Mouse (Mus musculus): ENCODE data around the gene Pcdh15. TPM values are rescaled to one million over a fixed set of nuclear protein-coding genes. Genes with fewer than 3 reads are reported as not detected.

Pcdh15 gene
- polyA plus RNA-seq, 1 experiment, result 14.9 TPM

DNA sequence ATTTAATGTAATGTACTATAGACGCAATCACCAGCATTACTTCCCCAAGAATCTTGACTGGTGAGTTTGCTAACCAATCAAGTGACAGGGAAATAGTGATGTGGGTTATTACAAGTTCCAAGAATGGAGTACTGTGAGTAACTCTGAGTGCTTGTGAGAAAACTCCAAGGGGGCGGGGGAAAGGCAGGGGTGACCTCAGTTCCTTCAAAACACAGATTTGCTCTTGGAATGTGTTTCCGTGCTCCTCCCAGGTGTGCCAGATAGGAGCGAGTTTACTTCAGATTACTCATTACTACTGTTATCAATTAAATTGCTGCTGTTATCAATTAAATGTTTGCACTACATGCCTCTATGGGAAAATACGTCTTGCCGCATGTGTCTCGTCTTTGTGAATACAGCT lies 634.1 kb downstream of the Pcdh15 start:
- no peak for TF ChIP-seq CTCF (IDR thresholded peaks at IDR 0.05; ENCODE audit: extremely low read depth, insufficient read depth, low read length)
- no peak for TF ChIP-seq POLR2A (IDR thresholded peaks at IDR 0.05; ENCODE audit: extremely low read depth, insufficient read depth, low read length)
- no peaks in the 10 kb centered on the region for H3K4me1 ChIP-seq (ENCODE audit: control insufficient read depth, insufficient read depth, low read length)
- no peak overlapping the region for H3K4me3 ChIP-seq (ENCODE audit: insufficient read depth, low read length)
- H3K27ac ChIP-seq (ENCODE audit: insufficient read depth, low read length), result no peak overlapping the region

GRCm38 (mm10) chr10:73749021-73749420 lies 649.9 kb downstream of the Pcdh15 start:
- H3K4me1 ChIP-seq (ENCODE audit: control insufficient read depth, insufficient read depth, low read length), result no peaks in the 10 kb centered on the region
- H3K27ac ChIP-seq (ENCODE audit: insufficient read depth, low read length), result no peak overlapping the region
- no peak overlapping the region for H3K4me3 ChIP-seq (ENCODE audit: insufficient read depth, low read length)
- no peak for TF ChIP-seq POLR2A (IDR thresholded peaks at IDR 0.05; ENCODE audit: extremely low read depth, insufficient read depth, low read length)
- TF ChIP-seq CTCF (IDR thresholded peaks at IDR 0.05; ENCODE audit: extremely low read depth, insufficient read depth, low read length), result no peak

DNA sequence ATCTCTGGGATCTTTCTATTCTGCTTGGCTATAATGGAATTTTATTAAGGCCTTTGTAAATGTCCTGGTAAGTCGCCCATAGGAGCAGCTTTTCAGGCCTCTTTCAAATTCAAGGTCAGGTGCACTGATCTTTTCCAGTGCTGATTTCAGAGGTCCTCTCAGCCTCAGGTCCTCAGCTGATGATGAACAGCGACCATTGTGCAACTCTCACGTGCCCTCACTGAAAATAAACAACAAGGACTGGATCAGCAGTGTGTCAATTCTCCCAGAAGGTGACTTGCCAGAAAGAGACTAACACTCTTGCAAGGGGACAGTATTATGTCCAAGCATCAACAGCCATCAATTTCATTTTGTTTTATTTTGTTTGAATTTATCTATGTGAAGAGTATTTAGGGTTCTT lies 654.7 kb downstream of the Pcdh15 start:
- no peaks in the 10 kb centered on the region for H3K4me1 ChIP-seq (ENCODE audit: control insufficient read depth, insufficient read depth, low read length)
- TF ChIP-seq POLR2A (IDR thresholded peaks at IDR 0.05; ENCODE audit: extremely low read depth, insufficient read depth, low read length) (no peak), CTCF (IDR thresholded peaks at IDR 0.05; ENCODE audit: extremely low read depth, insufficient read depth, low read length) (no peak)

DNA sequence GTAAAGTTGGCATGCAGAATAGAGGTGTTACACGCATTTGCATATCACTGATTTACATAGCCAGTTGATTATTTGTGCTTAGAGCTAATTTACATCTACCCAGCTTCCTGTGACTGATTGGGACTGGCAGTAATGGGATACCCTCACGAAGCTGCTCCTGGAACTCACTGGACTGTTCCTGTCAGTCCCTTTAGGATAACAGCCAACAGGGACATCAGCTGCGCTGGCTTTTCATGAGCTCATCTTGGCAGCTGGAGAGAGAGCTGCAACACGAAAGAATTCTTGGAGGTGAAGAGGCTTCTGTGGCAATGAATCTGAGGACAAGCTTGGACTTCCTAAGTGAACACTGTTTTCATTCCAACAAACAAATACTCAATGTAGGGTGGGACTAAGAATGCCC lies 683.8 kb downstream of the Pcdh15 start:
- H3K4me1 ChIP-seq (ENCODE audit: control insufficient read depth, insufficient read depth, low read length), result no peaks in the 10 kb centered on the region
- TF ChIP-seq POLR2A (IDR thresholded peaks at IDR 0.05; ENCODE audit: extremely low read depth, insufficient read depth, low read length) (no peak), CTCF (IDR thresholded peaks at IDR 0.05; ENCODE audit: extremely low read depth, insufficient read depth, low read length) (no peak)

More for the DNA sequence above, 654.7 kb downstream of the Pcdh15 start:
- Histone ChIP-seq H3K27ac (ENCODE audit: insufficient read depth, low read length) (no peak overlapping the region), H3K4me3 (ENCODE audit: insufficient read depth, low read length) (no peak overlapping the region)

GRCm38 (mm10) chr10:73788163-73788562 lies 689.0 kb downstream of the Pcdh15 start:
- no peaks in the 10 kb centered on the region for H3K4me1 ChIP-seq (ENCODE audit: control insufficient read depth, insufficient read depth, low read length)
- TF ChIP-seq POLR2A (IDR thresholded peaks at IDR 0.05; ENCODE audit: extremely low read depth, insufficient read depth, low read length), result no peak
- no peak overlapping the region for H3K4me3 ChIP-seq (ENCODE audit: insufficient read depth, low read length)
- no peak overlapping the region for H3K27ac ChIP-seq (ENCODE audit: insufficient read depth, low read length)

More for the DNA sequence above, 683.8 kb downstream of the Pcdh15 start:
- H3K27ac ChIP-seq (ENCODE audit: insufficient read depth, low read length), result no peak overlapping the region
- H3K4me3 ChIP-seq (ENCODE audit: insufficient read depth, low read length), result no peak overlapping the region

DNA sequence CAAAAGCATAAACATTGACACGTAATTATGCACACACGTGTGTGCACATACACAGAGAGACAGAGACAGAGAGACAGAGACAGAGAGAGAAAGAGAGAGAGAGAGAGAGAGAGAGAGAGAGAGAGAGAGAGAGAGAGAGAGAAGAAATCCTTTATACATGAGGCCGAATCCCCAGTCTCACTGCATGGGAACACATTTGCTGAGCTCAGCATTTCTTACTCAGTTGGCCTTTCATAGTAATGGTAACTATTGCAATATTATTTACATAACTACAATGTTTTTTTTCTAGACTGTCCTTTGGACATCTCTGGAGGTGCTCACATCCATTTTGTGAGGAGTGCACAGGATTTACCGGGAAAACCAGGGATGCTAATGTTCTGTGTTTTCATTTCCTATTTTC lies 705.9 kb downstream of the Pcdh15 start:
- Histone ChIP-seq H3K27ac (ENCODE audit: insufficient read depth, low read length) (no peak overlapping the region), H3K4me1 (ENCODE audit: control insufficient read depth, insufficient read depth, low read length) (no peaks in the 10 kb centered on the region), H3K4me3 (ENCODE audit: insufficient read depth, low read length) (no peak overlapping the region)
- TF ChIP-seq CTCF (IDR thresholded peaks at IDR 0.05; ENCODE audit: extremely low read depth, insufficient read depth, low read length), result no peak
- no peak for TF ChIP-seq POLR2A (IDR thresholded peaks at IDR 0.05; ENCODE audit: extremely low read depth, insufficient read depth, low read length)

GRCm38 (mm10) chr10:73812311-73812710 lies 713.2 kb downstream of the Pcdh15 start:
- no peak overlapping the region for H3K4me3 ChIP-seq (ENCODE audit: insufficient read depth, low read length)
- no peaks in the 10 kb centered on the region for H3K4me1 ChIP-seq (ENCODE audit: control insufficient read depth, insufficient read depth, low read length)
- TF ChIP-seq CTCF (IDR thresholded peaks at IDR 0.05; ENCODE audit: extremely low read depth, insufficient read depth, low read length) (no peak), POLR2A (IDR thresholded peaks at IDR 0.05; ENCODE audit: extremely low read depth, insufficient read depth, low read length) (no peak)
- H3K27ac ChIP-seq (ENCODE audit: insufficient read depth, low read length), result no peak overlapping the region

DNA sequence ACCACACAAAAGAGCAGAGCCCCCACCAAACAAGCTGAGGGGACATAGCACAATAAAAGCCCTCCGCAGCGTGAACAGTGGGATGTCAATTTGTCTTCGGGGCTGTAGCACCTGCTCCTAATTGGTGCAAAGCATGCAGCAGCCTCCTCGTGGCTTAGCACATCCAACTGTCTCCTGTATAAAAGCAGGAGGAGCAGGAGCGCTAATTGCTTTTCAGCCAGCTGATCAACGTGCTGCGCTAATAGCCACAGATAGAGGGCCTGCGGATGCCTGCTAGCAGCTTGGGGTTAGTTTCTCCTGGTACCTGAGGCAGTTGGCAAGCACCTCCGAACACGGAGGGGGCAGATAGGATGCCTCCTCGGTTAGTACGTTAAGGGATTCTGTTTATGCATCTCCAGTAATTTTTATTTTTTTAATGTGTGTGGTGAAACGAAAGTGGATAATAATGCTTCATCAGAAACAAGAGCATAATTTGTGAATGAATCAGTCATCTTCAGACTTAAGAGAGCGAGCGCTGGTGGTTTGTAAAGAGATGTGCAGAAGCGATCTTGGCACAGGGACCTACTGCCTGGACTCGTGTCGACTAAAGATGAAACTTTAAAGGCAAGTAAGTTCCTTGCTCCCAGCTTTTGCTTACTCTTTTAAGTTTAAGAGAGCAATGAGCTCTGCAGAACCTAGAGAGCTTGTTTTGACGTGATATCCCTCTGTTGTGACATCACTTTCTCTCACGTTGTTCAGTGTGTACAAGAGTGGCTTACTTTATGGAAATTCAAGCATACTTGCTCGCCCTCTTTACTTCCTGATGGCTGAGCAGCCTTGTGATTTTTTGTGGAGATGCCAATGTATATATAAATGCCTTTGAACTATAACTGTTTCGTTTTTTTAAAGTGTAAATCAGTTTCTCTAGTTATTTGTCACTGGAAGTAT lies 722.8 kb downstream of the Pcdh15 start:
- TF ChIP-seq CTCF (IDR thresholded peaks at IDR 0.05; ENCODE audit: extremely low read depth, insufficient read depth, low read length) (no peak), POLR2A (IDR thresholded peaks at IDR 0.05; ENCODE audit: extremely low read depth, insufficient read depth, low read length) (no peak)
- Histone ChIP-seq H3K27ac (ENCODE audit: insufficient read depth, low read length) (no peak overlapping the region), H3K4me3 (ENCODE audit: insufficient read depth, low read length) (peak overlapping the region; percentile 72), H3K4me1 (ENCODE audit: control insufficient read depth, insufficient read depth, low read length) (no peaks in the 10 kb centered on the region; the same call in 1 of the 2 replicates)

DNA sequence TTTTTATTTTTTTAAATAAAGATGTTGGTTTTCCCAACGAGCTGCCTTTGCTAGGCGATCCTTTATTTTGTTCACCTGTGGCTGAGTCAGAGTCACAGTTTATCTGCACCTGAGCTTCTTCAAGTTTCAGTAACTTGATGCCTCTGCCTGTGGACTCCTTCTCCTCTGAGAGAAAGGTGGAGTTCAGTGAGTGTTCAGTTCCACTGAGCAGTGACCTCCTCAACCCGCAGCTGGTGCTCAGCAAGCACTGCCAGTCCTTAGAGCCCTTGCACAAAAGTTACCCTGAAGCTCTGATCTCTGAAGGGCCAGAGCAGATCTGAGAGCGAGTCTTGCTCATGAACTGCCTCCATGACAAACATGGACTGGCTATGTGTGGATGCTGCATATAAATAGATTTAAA lies 724.1 kb downstream of the Pcdh15 start:
- no peaks in the 10 kb centered on the region; the same call in 1 of the 2 replicates for H3K4me1 ChIP-seq (ENCODE audit: control insufficient read depth, insufficient read depth, low read length)
- H3K27ac ChIP-seq (ENCODE audit: insufficient read depth, low read length), result no peak overlapping the region
- TF ChIP-seq CTCF (IDR thresholded peaks at IDR 0.05; ENCODE audit: extremely low read depth, insufficient read depth, low read length) (no peak), POLR2A (IDR thresholded peaks at IDR 0.05; ENCODE audit: extremely low read depth, insufficient read depth, low read length) (no peak)
- H3K4me3 ChIP-seq (ENCODE audit: insufficient read depth, low read length), result no peak overlapping the region

DNA sequence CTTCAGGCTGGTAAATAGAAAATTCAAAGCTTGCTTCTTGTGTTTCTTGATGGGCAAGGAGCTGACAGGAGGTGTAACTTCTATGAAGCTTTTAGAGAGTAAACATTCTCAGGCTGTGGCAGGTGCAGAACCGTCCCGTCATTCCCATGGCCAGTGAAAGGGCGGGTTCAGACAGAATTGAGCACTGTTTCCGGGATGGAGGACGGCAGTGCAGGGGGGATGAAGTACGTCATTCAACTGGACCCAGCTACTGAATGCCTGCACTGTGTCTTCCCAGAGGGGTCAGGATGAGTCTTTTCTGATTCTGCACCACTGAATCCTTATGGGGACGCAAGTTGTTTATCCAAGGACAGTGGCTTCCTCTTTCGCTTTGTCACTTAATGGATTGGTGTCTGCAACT lies 727.2 kb downstream of the Pcdh15 start:
- no peak overlapping the region for H3K4me3 ChIP-seq (ENCODE audit: insufficient read depth, low read length)
- H3K27ac ChIP-seq (ENCODE audit: insufficient read depth, low read length), result no peak overlapping the region
- no peaks in the 10 kb centered on the region; the same call in 1 of the 2 replicates for H3K4me1 ChIP-seq (ENCODE audit: control insufficient read depth, insufficient read depth, low read length)
- TF ChIP-seq POLR2A (IDR thresholded peaks at IDR 0.05; ENCODE audit: extremely low read depth, insufficient read depth, low read length), result no peak
- TF ChIP-seq CTCF (IDR thresholded peaks at IDR 0.05; ENCODE audit: extremely low read depth, insufficient read depth, low read length), result no peak
